Mouse (Mus musculus): ENCODE data around the gene Dmgdh.

DNA sequence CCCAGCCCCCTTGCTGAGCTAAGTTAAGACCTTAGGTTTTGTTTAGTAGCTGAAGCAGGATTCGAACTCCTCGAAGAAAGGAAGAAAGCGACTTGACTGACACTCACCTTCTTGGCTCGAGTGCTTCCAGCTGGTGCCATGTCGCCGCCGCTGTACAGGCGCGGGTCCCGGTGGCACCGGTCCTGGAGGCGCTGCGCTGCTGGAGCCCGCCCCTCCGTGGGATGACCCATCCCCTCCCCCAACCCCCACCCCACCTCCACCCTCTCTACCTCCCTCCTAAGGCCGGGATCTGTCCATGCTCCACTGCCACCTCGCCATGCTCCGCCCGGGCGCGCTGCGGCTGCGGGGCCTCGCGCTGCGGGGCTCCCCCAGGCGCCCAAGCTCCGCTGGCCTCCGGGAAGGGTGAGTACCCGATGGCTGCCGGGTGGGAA, at the start of gene Dmgdh, which contains the start of gene Bhmt2:
- TF ChIP-seq CTCF (IDR thresholded peaks at IDR 0.05; ENCODE audit: low read depth, low read length) (no peak), POLR2A (IDR thresholded peaks at IDR 0.05; ENCODE audit: borderline replicate concordance, low read depth, low read length) (no peak)
